Mouse (Mus musculus) embryonic fibroblast, embryonic 13.5 days (primary cell): ENCODE measurements around the gene Cd63.

Experiments
- CTCF ChIP-seq: IDR thresholded peaks from 2 replicates; pipeline ENCODE4 v1.5.1; 2011; ENCODE audit warnings: mild to moderate bottlenecking, control low read depth, low read length, moderate library complexity, borderline replicate concordance; ENCODE audit not compliant: insufficient read depth
- POLR2A ChIP-seq: IDR thresholded peaks from 2 replicates; pipeline ENCODE4 v1.6.1; 2011; ENCODE audit warnings: low read depth, mild to moderate bottlenecking, control low read depth, low read length, moderate library complexity

DNA sequence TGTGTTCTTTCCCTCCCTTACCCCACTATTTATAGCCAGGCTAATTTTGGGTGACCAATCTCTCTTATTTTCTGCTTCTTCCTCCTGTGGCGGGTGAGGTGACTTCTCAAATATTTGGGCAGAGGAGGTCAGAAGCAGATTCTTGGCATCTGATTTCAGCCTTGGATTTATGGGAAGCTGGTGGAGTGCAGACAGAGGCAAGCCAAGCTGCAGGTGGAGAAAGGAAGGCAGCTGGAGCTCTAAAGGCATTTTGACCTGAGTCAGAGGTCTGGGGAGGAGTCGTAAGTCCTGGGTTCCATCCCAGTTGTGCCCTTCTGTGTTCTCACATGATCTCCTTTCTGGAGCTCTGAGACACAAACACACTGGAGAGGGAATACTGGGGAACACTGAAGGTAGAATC is 30.7 kb downstream of the Cd63 start:
- TF ChIP-seq CTCF (no peak), POLR2A (no peak)
